Mouse (Mus musculus) E14TG2a.4 (cell line): Measurements from ENCODE around the gene Nebl.

Experiments
- CTCF ChIP-seq: conservative IDR thresholded peaks from 2 replicates; pipeline ENCODE4 v1.5.1; 2014; ENCODE audit warnings: low read length
- NANOG ChIP-seq: IDR thresholded peaks from 2 replicates; pipeline ENCODE4 v1.6.1; 2014; ENCODE audit warnings: borderline replicate concordance, low read length, mixed read lengths
- POU5F1 ChIP-seq: IDR thresholded peaks from 2 replicates; pipeline ENCODE4 v1.6.1; 2014; ENCODE audit warnings: low read length, borderline replicate concordance

- no peak for TF ChIP-seq CTCF
- TF ChIP-seq NANOG: no peak
- no peak for TF ChIP-seq POU5F1
Measured at GRCm38 (mm10) chr2:17671566-17671965, 59.7 kb downstream of the Nebl start.
